Mouse (Mus musculus): ENCODE measurements around the gene Sec24b.

Gene Sec24b

GRCm38 (mm10) chr3:130061281-130061680, at the start of gene Sec24b:
Sec24b (minus strand) TSS chr3:130061553.
- peak; percentile 2 for DNase-seq (ENCODE audit: low spot score)

GRCm38 (mm10) chr3:130104471-130104870, 43.1 kb upstream of the Sec24b start:
- DNase-seq (ENCODE audit: low spot score): no peak

- DNase-seq (ENCODE audit: low spot score): peak; percentile 5
Measured at GRCm38 (mm10) chr3:130103486-130103885, 42.1 kb upstream of the Sec24b start.

DNA sequence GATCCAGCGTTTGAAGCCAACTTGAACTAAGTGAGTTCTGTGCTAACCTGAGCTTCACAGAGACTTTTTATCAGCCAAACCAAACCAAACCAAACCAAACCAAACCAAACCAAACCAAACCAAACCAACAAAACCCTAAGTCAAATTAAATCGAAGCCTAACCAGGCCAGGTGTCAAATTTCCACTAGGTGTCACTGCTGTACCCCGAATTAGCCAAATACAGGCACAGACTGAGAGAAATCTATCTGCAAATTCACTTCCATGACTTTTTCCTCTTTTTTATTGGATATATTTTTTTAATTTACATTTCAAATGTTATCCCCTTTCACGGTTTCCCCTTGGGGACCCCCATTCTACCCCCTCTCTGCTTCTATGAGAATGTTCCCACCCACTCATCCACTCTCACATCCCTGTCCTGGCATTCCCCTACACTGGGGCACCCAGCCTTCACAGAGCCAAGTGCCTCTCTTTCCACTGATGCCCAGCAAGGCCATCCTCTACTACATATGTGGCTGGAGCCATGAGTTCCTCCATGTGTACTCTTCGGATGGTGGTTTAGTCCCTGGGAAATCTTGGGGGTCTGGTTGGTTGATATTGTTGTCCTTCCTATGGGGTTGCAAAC, 33.9 kb upstream of the Sec24b start:
- DNase-seq (ENCODE audit: low spot score): no peak

GRCm38 (mm10) chr3:130094125-130094704, 32.9 kb upstream of the Sec24b start:
- DNase-seq (ENCODE audit: low spot score): no peak

DNA sequence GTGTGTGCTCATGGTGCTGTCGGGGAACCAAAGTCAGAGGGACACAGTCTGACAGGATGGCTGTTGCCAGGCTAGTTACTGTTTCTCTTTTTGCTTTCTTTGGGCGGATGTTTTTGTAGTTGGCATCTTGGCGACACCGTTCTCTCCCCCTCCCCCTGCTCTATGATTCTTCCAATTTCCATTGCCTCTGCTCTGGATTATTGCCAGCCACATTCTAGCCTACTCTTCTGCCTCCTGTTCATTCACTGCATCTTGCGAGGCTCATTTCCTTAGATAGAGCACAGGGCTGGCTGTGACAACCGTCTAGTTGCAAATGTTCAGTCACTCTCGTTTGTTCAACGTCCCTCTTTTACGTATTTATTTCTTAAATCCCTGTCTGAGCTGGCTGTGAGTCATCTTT, 29.1 kb upstream of the Sec24b start:
- no peak for DNase-seq (ENCODE audit: low spot score)

- DNase-seq (ENCODE audit: low spot score): no peak
Measured at GRCm38 (mm10) chr3:130088654-130089053, 27.3 kb upstream of the Sec24b start.

DNA sequence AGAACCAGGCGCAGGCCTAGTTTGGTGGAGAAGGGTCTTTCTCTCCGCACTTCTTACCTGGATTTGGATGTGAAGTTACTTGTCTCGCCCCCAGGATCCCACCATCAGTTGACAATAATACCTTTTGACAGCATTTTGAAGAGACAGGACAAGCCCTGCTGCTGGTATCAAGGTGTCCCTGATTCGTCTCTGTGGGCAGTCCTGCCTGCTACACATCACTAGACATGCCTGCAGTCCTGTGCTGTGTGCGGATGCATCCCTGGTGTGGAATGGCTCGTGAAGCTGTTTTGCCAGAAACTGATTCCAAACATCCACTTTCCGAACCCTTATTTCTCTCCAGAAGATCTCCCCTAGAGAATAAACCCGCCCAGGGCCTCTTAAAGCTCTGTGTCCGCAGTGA, 26.1 kb upstream of the Sec24b start:
- no peak for DNase-seq (ENCODE audit: low spot score)

- no peak for DNase-seq (ENCODE audit: low spot score)
Measured at GRCm38 (mm10) chr3:130086372-130087080, 25.2 kb upstream of the Sec24b start.

DNA sequence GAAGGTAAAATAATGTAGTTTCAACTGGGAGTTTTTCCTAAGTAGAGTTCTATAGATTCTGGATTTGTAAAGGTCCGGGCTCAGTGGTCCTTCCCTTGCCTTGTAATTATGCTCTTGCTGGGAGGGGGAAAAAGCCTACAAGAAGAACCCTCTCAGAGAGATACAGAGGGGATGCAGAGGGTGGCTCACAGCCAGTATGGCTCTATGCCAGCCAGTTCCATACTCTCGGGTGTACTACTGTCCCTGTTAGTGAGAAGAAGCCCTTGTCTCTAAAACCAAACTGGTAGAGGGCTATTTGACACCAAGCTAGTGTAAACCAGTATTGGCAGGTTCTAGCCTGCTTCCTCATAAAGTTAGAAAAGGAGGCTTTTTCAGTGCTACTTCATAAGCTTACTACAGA, 22.0 kb upstream of the Sec24b start:
- DNase-seq (ENCODE audit: low spot score): no peak

- DNase-seq (ENCODE audit: low spot score): no peak
Measured at GRCm38 (mm10) chr3:130080666-130081065, 19.3 kb upstream of the Sec24b start.

- peak; percentile 13 for DNase-seq (ENCODE audit: low spot score)
Measured at GRCm38 (mm10) chr3:130079794-130080193, 18.4 kb upstream of the Sec24b start.

DNA sequence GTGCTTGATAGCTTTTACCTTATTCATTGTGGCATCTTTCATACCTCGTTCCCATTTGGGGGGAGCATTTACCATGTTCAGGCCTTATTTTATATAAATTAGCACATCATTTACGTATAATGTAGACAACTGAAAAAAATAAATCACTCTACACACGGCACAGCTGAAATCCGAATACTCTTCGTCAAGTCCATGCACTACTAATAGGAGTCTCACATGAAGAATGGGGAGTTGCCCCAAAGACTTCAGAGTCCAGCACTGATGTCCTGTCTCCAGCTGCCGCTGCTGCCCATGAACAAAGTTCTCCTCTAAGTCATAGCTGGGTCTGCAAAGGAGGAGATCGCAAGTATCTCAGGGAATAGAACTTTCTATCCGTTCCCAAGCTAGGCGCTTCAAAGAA, 15.9 kb upstream of the Sec24b start:
- DNase-seq (ENCODE audit: low spot score): no peak

GRCm38 (mm10) chr3:130075746-130076145, 14.4 kb upstream of the Sec24b start:
- no peak for DNase-seq (ENCODE audit: low spot score)

GRCm38 (mm10) chr3:130073085-130073484, 11.7 kb upstream of the Sec24b start:
- DNase-seq (ENCODE audit: low spot score): no peak

- no peak for DNase-seq (ENCODE audit: low spot score)
Measured at GRCm38 (mm10) chr3:130071918-130072317, 10.6 kb upstream of the Sec24b start.

DNA sequence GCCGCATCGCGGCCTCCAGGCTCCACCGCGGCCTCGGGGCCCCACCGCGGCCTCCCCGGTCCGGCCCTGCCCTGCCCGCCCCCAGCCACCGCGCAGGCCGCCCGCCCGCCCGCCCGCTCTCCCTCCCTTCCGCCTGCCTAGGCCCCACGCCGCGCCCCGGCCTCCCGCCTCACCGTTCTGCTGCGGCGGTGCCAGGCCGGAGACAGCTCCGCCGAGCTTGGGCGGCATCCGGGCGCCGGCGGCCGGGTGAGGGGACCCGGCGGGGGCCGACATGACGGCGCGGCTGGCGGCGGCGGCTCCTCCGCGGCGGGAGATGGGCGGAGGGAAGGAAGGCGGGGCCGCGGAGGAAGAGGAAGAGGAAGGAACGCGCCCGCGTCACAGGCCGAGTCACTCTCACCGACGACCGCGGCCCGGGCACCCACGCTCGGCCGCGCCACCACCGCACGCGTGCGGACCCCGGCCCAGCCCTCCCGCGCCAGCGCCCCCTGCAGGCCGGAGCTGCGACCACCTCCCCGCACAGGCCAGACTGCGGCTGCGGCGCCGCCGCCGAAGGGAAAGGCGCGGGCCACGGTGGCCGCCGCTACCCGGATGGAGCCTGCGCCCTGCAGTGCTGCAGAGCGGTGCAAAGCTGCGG, 840 bp downstream of the Sec24b start:
- DNase-seq (ENCODE audit: low spot score): peak; percentile 64

GRCm38 (mm10) chr3:130059805-130060395, 1.5 kb downstream of the Sec24b start:
- peak; percentile 10 for DNase-seq (ENCODE audit: low spot score)

DNA sequence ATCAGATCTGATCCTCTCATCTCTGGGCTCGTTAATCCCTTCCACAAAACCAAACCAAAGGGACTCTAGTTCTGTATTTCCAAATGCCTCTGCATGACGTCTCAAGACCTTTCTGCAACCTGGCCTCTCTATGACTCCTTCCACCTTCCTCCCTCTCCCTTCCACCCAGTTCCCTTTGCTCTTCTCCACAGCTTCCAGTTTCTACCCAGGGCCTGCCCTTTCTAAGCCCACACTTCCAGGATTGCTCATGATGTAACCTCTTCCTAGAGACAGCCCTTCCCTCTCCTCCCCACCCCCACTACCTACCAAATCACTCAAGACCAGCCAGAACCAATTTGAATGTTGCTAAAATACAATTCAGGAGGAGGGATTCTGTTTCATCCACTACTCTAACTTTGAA, 2.9 kb downstream of the Sec24b start:
- no peak for DNase-seq (ENCODE audit: low spot score)

- no peak for DNase-seq (ENCODE audit: low spot score)
Measured at GRCm38 (mm10) chr3:130057569-130058345, 3.6 kb downstream of the Sec24b start.

DNA sequence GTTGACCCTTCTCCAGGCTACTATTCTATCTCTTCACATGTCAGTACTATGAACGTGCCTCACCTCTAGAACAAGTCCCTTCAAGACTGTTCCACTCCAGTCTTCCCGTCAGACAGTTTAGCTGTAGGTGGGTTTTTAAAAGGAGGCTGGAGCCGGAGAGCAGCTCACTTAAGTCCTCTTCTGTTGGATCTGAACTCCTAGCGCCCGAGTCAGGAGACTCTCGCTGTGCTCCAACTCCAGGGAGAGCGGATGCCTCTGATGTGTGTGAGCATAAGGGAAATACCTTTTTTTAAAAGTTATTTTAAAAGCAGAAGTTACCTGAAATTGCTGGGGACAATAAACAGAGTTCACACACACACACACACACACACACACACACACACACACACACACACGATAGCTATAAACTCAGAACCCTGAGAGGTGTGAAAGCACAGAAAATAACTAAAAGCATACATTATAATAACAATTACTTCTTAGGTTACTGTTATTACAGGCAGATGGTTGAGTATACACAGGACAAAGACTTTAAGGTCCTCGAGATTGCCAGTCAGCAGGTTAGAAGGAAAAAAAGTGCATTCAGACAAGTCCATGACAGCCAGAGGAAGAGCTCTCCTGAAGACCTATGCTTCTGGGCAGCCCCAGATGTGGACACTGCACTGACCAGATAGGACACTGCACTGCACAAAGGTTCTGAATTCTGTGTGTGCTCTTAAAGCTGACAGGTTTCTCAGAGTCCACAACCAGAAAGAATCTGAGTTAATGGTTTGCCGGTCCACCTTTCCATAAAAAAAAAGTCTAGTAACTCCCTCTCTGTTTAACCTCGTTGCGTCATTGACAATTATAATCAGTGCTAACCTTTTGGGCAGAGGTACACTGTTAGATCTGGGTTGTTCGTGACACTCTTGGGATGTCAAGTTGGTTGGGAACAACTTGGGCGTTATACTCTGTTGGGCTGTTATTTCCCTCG, 5.7 kb downstream of the Sec24b start:
- no peak for DNase-seq (ENCODE audit: low spot score)
